Mouse (Mus musculus): ENCODE data around the gene Ptrh1. TPM values are rescaled to one million over a fixed set of nuclear protein-coding genes. Genes with fewer than 3 reads are reported as not detected.

Gene Ptrh1
- total and polyA plus RNA-seq, 3 experiments: 1.4 to 9.2 (median 4.6) TPM

DNA sequence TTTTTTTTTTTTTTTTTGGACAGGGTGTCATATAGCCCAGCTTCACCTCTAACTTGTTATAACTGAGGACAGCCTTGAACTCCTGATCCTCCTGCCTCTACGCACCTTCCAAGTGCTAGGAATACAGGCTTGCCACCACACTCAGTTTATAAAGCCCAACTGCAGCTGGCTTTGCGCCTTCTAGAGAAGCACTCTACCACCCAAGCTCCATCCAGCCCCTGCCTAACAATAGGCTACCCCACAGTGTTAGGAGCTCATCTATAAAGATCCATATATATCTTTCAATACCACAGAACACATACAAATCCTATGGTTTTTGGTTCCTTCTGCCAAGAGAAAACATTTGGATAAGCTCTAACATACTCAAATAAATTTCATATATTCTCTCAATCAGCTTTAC is 40.9 kb downstream of the Ptrh1 start:
- Histone ChIP-seq H3K4me2 (ENCODE audit: insufficient read depth, low read depth, poor library complexity, severe bottlenecking) (no peak overlapping the region), H3K4me1 (ENCODE audit: control insufficient read depth in 1 of 2, insufficient read depth in 2 of 2) (peaks cover 3 to 20% of the 10 kb centered on the region in 2 experiments)
- in situ Hi-C loops (cut with MboI; ENCODE audit: low pct_ligation_motif_present, low pct_unique_long_range_greater_than_20kb, low sequenced_read_pairs): no loop called here

DNA sequence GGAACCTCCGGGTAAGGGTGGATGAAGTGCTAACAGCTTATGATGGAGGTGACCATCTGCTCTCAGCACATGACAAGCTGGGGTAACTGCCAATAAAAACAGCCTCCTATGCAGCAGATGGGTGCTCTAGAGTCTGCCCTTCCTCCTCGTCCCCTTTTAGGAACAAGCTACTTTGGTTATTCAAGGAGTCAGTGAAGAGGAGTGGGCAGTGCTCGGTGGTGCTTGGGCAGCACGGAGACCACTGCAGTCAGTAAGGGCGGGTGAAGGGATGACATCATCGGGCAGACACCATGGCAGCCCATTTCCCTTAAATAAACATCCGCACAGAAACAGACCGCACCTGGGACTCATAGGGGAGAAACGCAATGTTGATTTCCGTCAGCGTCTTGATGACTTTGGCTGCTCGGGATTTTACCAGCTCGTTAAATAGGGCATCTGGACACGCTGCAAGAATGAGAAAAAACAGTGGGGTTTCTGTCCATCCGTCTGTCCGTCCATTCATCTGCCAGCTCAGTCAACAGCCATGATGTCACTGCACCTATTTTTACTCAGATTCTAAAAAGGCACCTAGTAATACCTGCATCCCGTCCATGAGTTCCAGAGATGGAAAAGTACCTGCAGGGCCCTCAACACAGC is 41.5 kb downstream of the Ptrh1 start:
- TF ChIP-seq ZKSCAN1 (IDR thresholded peaks at IDR 0.05; ENCODE audit: borderline replicate concordance, low read depth, low read length) (no peak), ETS1 (conservative IDR thresholded peaks at IDR 0.05; ENCODE audit: low read depth, low read length) (no peak), NELFE (IDR thresholded peaks at IDR 0.05; ENCODE audit: low read depth, low read length) (no peak), EP300 (IDR thresholded peaks at IDR 0.05; ENCODE audit: low read length) (no peak), NRF1 (IDR thresholded peaks at IDR 0.05; ENCODE audit: low read depth, low read length) (no peak), UBTF (IDR thresholded peaks at IDR 0.05; ENCODE audit: low read depth, low read length) (no peak), ZMIZ1 (IDR thresholded peaks at IDR 0.05; ENCODE audit: low read depth, low read length) (no peak), POLR2AphosphoS2 (IDR thresholded peaks at IDR 0.05; ENCODE audit: low read depth, low read length) (no peak), SIN3A (IDR thresholded peaks at IDR 0.05; ENCODE audit: low read length) (no peak)
- in situ Hi-C loops (cut with MboI; ENCODE audit: low pct_ligation_motif_present, low pct_unique_long_range_greater_than_20kb, low sequenced_read_pairs): no loop called here

More for the DNA sequence above, 40.9 kb downstream of the Ptrh1 start:
- Histone ChIP-seq H3K9ac (ENCODE audit: insufficient read depth, low read depth) (no peak overlapping the region), H3K27me3 (replicated peaks) (no peaks in the 10 kb centered on the region), H3K27ac (ENCODE audit: insufficient read depth, low read depth) (no peak overlapping the region), H3K79me2 (replicated peaks; ENCODE audit: control insufficient read depth, extremely low read depth, insufficient read depth, poor library complexity, severe bottlenecking) (no peaks in the 10 kb centered on the region), H3K9me3 (replicated peaks; ENCODE audit: low read length) (no peaks in the 10 kb centered on the region), H3K4me3 (replicated peaks in 1 of 3; ENCODE audit: low read depth in 2 of 3, low read length in 2 of 3, poor library complexity in 1 of 3) (no peak overlapping the region), H3K36me3 (replicated peaks in 1 of 2; ENCODE audit: control insufficient read depth in 1 of 2, insufficient read depth in 1 of 2, low read length in 1 of 2) (peaks cover 0 to 43% of the 10 kb centered on the region in 2 experiments)
- TF ChIP-seq USF2 (conservative IDR thresholded peaks at IDR 0.05; ENCODE audit: low read depth, low read length) (no peak), CHD1 (IDR thresholded peaks at IDR 0.05; ENCODE audit: low read depth, low read length) (no peak), JUN (IDR thresholded peaks at IDR 0.05; ENCODE audit: insufficient read depth, low read depth, low read length) (no peak), POLR2AphosphoS2 (IDR thresholded peaks at IDR 0.05; ENCODE audit: low read depth, low read length) (no peak), CTCF (conservative IDR thresholded peaks at IDR 0.05 in 1 of 2, IDR thresholded peaks at IDR 0.05 in 1 of 2; ENCODE audit: low read depth in 2 of 2, low read length in 2 of 2) (no peak), SMC3 (IDR thresholded peaks at IDR 0.05; ENCODE audit: low read depth, low read length) (no peak), TCF12 (IDR thresholded peaks at IDR 0.05; ENCODE audit: low read depth, low read length) (no peak), ZKSCAN1 (IDR thresholded peaks at IDR 0.05; ENCODE audit: borderline replicate concordance, low read depth, low read length) (no peak), MXI1 (IDR thresholded peaks at IDR 0.05; ENCODE audit: low read depth, low read length) (no peak), CHD2 (IDR thresholded peaks at IDR 0.05; ENCODE audit: low read length) (no peak)
- dilution Hi-C loops (cut with MboI; ENCODE audit: extremely low pct_ligation_motif_present, extremely low pct_unique_long_range_greater_than_20kb, low sequenced_read_pairs): no loop called here
- no peak for DNase-seq (ENCODE audit: extremely low read depth)

More for the DNA sequence above, 41.5 kb downstream of the Ptrh1 start:
- Histone ChIP-seq H3K36me3 (replicated peaks in 1 of 2; ENCODE audit: control insufficient read depth in 1 of 2, insufficient read depth in 1 of 2, low read length in 1 of 2) (peaks cover 0 to 39% of the 10 kb centered on the region in 2 experiments), H3K9me3 (replicated peaks; ENCODE audit: low read length) (no peaks in the 10 kb centered on the region), H3K4me3 (replicated peaks in 1 of 3; ENCODE audit: low read depth in 2 of 3, low read length in 2 of 3, poor library complexity in 1 of 3) (peak overlapping the region in 1 of 3 experiments; percentile 13), H3K9ac (ENCODE audit: insufficient read depth, low read depth) (no peak overlapping the region), H3K4me1 (ENCODE audit: control insufficient read depth in 1 of 2, insufficient read depth in 2 of 2) (peaks cover 3 to 25% of the 10 kb centered on the region in 2 experiments), H3K4me2 (ENCODE audit: insufficient read depth, low read depth, poor library complexity, severe bottlenecking) (peak overlapping the region; percentile 44; the same call in 1 of the 2 replicates), H3K27me3 (replicated peaks) (no peaks in the 10 kb centered on the region), H3K27ac (ENCODE audit: insufficient read depth, low read depth) (no peak overlapping the region), H3K79me2 (replicated peaks; ENCODE audit: control insufficient read depth, extremely low read depth, insufficient read depth, poor library complexity, severe bottlenecking) (no peaks in the 10 kb centered on the region)
- dilution Hi-C loops (cut with MboI; ENCODE audit: extremely low pct_ligation_motif_present, extremely low pct_unique_long_range_greater_than_20kb, low sequenced_read_pairs): no loop called here
- peak; percentile 46 for DNase-seq (ENCODE audit: extremely low read depth)

Data from CH12.LX (cell line).